Mouse (Mus musculus) mature B cell (primary cell): Measurements from ENCODE around the gene Lyrm9.
"Not testable (repeated sequence)": the region's sequence is repeated elsewhere in the genome, so short reads cannot be mapped to it uniquely, and the experiment has no call there.

Experiments
- in situ Hi-C: fragments of 300-500 bp; cut with MboI; formaldehyde crosslinking; loops from 2 replicates; pipeline ENCODE4 v1.14.3; 2019

Lyrm9 gene

DNA sequence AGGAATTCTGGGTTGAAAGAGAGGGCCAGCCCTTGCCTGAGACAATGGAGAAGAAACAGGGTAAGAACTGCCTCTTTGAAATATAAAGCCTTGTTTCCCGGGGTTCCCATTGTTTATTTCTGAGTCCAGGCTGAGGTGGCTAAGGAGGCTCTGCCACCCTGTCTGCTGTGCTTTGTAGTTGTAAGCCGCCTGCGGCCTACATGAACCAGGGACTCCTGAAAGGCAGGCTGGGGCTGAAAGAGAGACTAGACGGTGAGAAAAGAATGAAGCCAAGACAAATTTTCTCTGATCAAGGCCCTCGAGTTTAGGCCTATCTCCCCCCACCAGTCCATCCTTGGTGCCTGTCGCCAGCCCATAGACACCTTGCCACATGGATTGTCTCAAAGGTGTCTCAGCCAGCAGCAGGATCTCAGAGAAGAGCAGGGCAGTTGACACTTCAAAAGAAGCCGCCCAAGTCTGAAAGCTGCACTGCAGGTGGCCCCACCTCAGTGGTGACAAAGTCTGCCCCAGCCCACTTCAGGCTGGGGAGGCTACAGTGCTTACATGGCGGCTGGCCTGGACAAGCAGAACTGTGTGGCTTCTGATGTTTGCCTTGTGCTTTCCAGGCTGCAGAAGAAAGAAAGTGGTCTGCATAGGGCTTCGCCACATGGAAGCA lies 25.0 kb downstream of the Lyrm9 start:
- in situ Hi-C loops: no loop called here

DNA sequence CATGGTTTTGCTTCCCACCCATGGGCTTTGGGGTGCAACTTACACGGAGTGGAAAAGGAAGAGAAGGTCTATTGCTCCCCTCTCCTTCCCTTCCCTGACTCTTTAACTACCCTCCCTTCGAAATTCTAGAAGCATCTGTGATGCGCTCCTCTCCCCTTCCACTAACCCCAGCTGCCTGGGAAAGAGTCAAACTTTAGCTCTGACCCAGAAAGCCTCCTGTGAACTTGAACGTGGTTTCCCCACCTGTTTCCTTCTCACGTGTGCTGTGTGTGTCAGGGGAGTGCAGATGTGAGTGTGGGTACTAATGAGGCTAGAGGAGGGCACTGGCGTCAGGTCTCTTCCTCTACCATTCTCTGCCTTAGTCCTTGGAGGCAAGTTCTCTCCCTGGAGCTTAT lies 25.5 kb downstream of the Lyrm9 start:
- in situ Hi-C loops: no loop called here

DNA sequence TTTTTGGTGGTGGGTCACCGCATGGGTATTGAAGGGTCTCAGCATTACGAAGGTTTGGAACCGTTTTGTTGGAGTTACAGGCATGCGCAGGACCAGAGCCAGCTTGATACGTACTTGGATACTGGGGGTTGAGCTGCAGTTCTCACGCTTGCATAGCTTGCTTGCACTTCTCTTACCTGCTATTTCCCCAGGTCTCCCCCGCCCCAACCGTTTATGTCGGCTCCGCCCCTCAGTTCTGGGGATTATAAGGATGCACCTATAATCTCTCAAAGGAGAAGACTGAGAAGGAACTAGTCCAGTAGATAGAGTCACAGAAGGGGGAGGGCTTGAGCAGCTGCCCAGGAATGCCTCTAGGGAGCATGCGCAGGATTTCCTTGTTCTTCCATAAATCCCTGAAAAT lies 26.1 kb downstream of the Lyrm9 start:
- in situ Hi-C loops: no loop called here

DNA sequence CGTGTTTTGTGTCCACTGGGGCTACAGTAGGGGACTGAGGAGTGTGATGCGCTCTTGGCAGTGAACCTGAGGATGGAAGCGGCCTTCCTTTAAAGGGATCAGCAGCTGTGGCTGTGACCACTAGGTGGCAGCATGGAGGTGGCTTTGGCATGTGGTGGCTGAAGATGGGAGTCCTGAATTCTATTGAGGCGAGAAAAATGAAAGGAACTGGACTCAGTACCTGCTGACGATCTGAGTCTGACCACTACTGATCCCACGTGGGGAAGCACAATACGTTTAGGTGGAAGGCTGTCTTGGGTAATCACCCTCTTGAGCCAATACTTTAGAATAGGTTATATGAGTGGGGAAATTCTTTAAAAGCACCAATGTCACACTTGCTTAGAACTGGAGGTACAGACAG lies 29.9 kb downstream of the Lyrm9 start:
- in situ Hi-C loops: no loop called here

GRCm38 (mm10) chr11:78857611-78858010 lies 31.2 kb downstream of the Lyrm9 start:
- in situ Hi-C loops: no loop called here

DNA sequence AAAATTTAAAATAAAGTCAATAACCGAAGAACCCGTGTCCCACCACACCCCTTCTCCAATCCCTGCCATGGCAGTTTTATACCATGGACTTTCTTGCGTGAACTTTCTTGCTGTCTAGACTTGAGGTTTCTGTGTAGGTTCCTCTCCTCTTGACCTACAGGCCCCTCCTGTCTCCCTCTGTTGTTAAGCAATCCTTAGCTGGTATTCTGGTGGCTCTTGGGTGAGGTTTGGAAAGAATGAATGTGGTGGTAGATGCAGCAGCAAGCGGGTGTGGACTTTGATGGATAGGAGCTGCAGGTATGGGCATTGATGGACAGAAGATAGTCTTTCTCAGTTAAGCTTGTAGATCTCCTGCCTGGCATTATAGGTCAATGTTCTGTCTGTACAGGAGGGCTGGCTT lies 37.5 kb downstream of the Lyrm9 start:
- in situ Hi-C loops: no loop called here

GRCm38 (mm10) chr11:78864567-78865278 lies 38.3 kb downstream of the Lyrm9 start:
- in situ Hi-C loops: no loop called here

GRCm38 (mm10) chr11:78865314-78865713 lies 38.9 kb downstream of the Lyrm9 start:
- in situ Hi-C loops: no loop called here

GRCm38 (mm10) chr11:78866486-78866885 lies 40.1 kb downstream of the Lyrm9 start:
- in situ Hi-C loops: no loop called here

- in situ Hi-C loops: no loop called here
Measured at GRCm38 (mm10) chr11:78867696-78868095, 41.3 kb downstream of the Lyrm9 start.

DNA sequence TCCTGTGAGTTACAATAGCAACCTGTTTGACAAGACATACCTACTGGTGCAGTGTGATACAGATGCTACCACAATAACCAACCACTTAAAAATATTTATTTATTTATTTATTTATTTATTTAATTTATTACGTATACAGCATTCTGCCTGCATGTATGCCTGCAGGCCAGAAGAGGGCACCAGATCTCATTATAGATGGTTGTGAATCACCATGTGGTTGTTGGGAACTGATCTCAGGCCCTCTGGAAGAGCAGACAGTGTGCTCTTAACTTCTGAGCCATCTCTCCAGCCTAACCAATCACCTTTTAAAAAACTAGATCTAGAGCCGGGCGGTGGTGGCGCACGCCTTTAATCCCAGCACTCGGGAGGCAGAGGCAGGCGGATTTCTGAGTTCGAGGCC lies 42.8 kb downstream of the Lyrm9 start:
- in situ Hi-C loops: not testable (repeated sequence)

- in situ Hi-C loops: no loop called here
Measured at GRCm38 (mm10) chr11:78870891-78871290, 44.5 kb downstream of the Lyrm9 start.

DNA sequence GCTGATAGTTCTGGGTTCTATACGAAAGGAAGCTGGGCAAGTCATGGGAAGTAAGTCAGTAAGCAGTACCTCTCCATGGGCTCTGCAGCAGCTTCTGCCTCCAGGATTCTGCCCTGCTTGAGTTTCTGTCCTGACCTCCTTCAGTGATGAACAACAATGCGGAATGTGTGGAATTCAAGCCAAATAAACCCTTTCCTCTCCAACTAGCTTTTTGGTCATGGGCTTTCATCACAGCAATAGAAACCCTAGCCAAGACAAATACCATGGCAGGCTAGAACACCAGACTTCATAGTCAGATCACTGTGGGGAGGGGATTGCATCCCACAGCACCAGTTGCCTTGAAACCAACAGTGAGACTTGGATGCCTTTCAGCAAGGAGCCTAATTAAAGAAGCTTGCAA lies 46.4 kb downstream of the Lyrm9 start:
- in situ Hi-C loops: no loop called here

DNA sequence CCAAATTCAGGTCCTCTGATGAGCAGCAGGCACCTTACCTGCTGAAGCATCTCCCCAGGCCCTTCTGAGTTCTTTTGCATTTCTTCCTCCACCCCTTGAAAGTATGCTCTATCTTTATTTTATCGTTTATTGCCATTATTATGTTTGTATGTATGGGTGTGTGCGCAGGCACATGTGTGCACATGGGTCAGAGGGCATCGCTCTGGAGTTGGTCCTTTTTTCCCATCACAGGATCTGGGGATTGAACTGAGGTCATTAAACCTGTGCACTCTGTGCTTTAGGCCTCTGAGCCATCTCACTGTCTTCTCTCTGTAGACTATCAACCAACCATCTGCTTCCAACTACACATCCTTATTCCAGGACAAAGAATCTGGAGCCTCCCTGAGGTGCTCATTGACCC lies 53.3 kb downstream of the Lyrm9 start:
- in situ Hi-C loops: no loop called here

DNA sequence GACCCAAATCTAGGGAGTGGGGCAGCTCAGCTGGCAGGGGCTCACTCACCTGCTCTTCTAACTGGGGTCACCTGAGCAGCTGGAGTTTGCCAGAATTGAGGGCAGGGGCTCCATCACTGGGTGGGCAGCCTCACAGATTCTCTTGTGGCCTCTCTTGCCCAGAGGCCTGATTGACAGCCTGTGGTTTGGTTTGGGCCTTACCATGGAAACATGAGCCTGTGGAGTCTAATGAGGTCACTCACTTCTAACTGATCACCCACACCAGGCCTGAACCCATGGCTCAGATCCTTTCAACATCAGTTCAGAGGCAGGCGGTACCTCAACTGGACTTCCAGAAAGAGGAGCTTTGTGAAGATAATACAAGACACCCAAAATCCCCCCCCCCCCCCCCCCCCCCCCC lies 60.3 kb downstream of the Lyrm9 start:
- in situ Hi-C loops: no loop called here

DNA sequence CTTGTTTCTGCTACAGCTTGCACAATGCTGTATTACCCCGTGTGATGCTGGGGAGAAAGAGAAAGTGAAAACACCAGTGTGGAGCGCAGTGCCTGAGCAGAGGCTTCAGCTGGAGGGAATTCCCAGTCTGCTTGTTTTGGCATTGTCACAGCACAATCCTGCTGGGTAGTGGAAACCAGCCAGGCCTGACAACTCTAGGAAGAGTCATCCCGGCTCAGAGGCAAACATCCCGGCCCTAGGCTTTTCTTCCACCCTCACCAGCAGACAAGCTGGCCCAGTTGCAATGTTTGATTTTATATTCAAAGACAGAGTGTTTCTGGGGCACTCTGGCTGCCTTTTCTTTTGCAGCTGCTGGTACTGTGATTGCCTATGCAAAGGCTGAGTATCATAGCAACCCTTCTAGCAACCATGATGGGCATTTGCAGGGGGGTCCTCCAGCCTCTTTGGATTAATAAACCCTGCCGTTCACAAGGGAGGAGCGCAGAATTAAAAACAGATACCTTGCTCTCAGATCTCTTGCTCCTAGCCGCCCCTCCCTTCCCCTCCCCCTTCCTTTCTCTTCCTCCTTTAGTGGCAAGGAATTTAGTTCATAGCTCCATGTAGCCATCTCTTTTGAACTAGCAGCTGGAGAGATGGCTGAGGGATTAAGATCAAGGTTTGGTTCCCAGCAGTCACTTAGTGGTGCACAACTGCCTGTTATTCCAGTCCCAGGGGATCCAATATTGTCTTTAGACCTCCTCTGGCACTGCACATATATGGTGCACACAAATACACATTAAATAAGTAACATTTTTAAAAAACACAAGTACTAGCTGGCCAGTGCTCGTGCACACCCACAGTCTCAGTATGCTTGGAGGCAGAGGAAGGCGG lies 61.0 kb downstream of the Lyrm9 start:
- in situ Hi-C loops: no loop called here

DNA sequence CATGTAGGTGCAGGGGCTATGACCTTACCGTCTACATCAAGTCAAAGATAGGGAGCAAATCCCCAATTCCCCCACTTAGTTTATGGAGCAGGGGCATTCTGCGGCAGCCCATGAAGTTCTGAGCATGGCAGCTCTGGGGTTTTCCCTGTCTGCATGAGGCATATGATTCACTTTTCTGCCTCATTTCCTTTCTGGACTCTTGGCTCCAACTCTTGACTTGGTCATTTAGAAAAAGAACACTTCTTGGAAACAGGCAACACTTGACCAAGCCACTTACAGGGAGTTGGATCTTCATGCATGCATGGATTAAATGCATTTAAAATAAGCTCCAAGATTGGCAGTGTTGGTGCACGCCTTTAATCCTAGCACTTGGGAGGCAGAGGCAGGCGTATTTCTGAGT lies 62.8 kb downstream of the Lyrm9 start:
- in situ Hi-C loops: no loop called here
